Mouse (Mus musculus): Measurements from ENCODE around the gene Nt5c1a. TPM values are rescaled to one million over a fixed set of nuclear protein-coding genes. Genes with fewer than 3 reads are reported as not detected.
A peak's percentile ranks its signal among the peaks of the same experiment; 100 is the strongest.

Gene Nt5c1a
- polyA plus RNA-seq, 1 experiment from 2014 or later, result not detected

DNA sequence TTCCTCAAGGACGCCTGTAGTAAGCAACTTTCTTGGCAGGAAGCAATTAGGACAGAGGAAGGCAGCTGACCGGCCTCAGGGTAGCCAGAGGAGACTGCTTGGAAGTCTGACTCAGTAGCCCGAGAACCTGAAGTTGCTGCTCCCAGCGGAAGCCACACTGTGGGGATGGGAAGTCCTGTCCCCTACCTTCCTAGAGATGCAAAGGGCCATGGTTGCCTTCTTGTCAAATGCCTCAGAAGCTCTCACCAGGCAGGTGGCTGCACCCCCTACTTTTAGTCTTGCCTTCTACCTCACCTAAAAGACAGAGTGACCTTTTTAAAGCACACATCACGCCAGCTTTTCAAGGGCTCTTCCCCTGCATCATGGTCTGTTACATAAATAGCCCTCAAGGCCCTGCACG, 4.6 kb upstream of the Nt5c1a start:
- no peaks in the 10 kb centered on the region for H3K36me3 ChIP-seq (ENCODE audit: control insufficient read depth, insufficient read depth, low read length)
- 56% methylated on average over 6 of the region's 6 CpGs for WGBS
- H3K9ac ChIP-seq (ENCODE audit: low read depth, low read length), result no peak overlapping the region
- H3K4me1 ChIP-seq (replicated peaks; ENCODE audit: control insufficient read depth, insufficient read depth, low read length), result peaks cover 5% of the 10 kb centered on the region
- peaks cover 45% of the 10 kb centered on the region for H3K27me3 ChIP-seq (replicated peaks; ENCODE audit: control insufficient read depth, insufficient read depth, low read length)
- DNase-seq (ENCODE audit: low spot score) (no peak), ATAC-seq (replicated peaks; ENCODE audit: low FRiP score) (no peak)
- H3K4me2 ChIP-seq, result no peak overlapping the region
- H3K4me3 ChIP-seq (ENCODE audit: low read depth, low read length), result no peak overlapping the region
- no peak overlapping the region for H3K27ac ChIP-seq (ENCODE audit: low read depth, low read length)
- H3K9me3 ChIP-seq (ENCODE audit: control insufficient read depth, low read length), result no peaks in the 10 kb centered on the region

GRCm38 (mm10) chr4:123200771-123201185, 526 bp upstream of the Nt5c1a start:
- 2% methylated on average over 15 of the region's 15 CpGs for WGBS
- Histone ChIP-seq H3K9me3 (ENCODE audit: control insufficient read depth, low read length) (no peaks in the 10 kb centered on the region), H3K4me3 (ENCODE audit: low read depth, low read length) (peak overlapping the region; percentile 40; the same call in 1 of the 2 replicates), H3K9ac (ENCODE audit: low read depth, low read length) (no peak overlapping the region), H3K4me2 (peak overlapping the region; percentile 65), H3K36me3 (ENCODE audit: control insufficient read depth, insufficient read depth, low read length) (no peaks in the 10 kb centered on the region), H3K27me3 (replicated peaks; ENCODE audit: control insufficient read depth, insufficient read depth, low read length) (peaks cover 59% of the 10 kb centered on the region), H3K4me1 (replicated peaks; ENCODE audit: control insufficient read depth, insufficient read depth, low read length) (peaks cover 6% of the 10 kb centered on the region), H3K27ac (ENCODE audit: low read depth, low read length) (no peak overlapping the region)
- ATAC-seq (replicated peaks; ENCODE audit: low FRiP score), result no peak; the same call in 1 of the 2 replicates
- peak; percentile 56 for DNase-seq (ENCODE audit: low spot score)

DNA sequence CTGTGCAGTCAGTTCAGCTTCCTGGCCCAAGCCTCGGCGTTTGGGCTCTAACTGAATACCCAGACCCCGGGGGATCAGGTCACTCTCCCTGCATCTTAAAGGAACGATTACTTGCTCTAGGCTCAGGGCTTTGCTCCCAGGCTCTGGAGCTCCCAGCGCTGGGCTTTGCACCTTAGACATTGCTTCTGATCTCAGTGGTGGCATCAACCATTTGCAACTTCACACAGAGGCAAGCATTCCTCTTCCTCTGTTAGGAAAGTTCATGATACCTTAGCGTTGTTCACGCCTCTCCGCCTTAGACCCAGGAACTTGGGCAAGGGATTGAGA, 753 bp downstream of the Nt5c1a start:
- peaks cover 6% of the 10 kb centered on the region for H3K4me1 ChIP-seq (replicated peaks; ENCODE audit: control insufficient read depth, insufficient read depth, low read length)
- H3K9ac ChIP-seq (ENCODE audit: low read depth, low read length), result no peak overlapping the region
- 11% methylated on average over 8 of the region's 8 CpGs for WGBS
- no peak overlapping the region; the same call in 1 of the 2 replicates for H3K4me3 ChIP-seq (ENCODE audit: low read depth, low read length)
- H3K4me2 ChIP-seq, result peak overlapping the region; percentile 65
- H3K27me3 ChIP-seq (replicated peaks; ENCODE audit: control insufficient read depth, insufficient read depth, low read length), result peaks cover 61% of the 10 kb centered on the region
- no peaks in the 10 kb centered on the region for H3K36me3 ChIP-seq (ENCODE audit: control insufficient read depth, insufficient read depth, low read length)
- H3K27ac ChIP-seq (ENCODE audit: low read depth, low read length), result no peak overlapping the region
- no peaks in the 10 kb centered on the region for H3K9me3 ChIP-seq (ENCODE audit: control insufficient read depth, low read length)
- DNase-seq (ENCODE audit: low spot score) (no peak), ATAC-seq (replicated peaks; ENCODE audit: low FRiP score) (no peak)

DNA sequence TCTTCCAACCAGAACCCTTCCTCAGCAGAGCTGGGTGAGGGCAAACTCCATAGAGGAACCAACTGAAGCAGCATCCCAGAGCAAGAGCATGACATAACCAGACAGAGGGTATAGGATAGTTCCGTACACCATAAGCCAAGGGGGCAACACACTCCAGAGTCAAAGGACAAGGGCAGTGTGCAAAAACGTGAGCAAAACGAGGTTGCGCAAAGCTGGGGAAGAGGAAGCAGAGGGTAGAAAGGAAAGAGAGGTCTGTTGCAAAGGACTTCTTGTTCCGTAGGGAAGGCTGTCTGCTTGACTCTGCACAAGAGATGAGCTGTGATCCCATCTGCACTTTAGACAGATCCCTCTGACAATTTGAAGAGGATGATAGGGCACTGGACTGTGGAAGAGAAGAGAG, 6.0 kb downstream of the Nt5c1a start:
- DNase-seq (ENCODE audit: low spot score) (no peak), ATAC-seq (replicated peaks; ENCODE audit: low FRiP score) (no peak)
- Histone ChIP-seq H3K27ac (ENCODE audit: low read depth, low read length) (no peak overlapping the region), H3K9me3 (ENCODE audit: control insufficient read depth, low read length) (no peaks in the 10 kb centered on the region), H3K27me3 (replicated peaks; ENCODE audit: control insufficient read depth, insufficient read depth, low read length) (peaks cover 22% of the 10 kb centered on the region), H3K4me1 (replicated peaks; ENCODE audit: control insufficient read depth, insufficient read depth, low read length) (no peaks in the 10 kb centered on the region), H3K4me3 (ENCODE audit: low read depth, low read length) (no peak overlapping the region), H3K36me3 (ENCODE audit: control insufficient read depth, insufficient read depth, low read length) (no peaks in the 10 kb centered on the region), H3K9ac (ENCODE audit: low read depth, low read length) (no peak overlapping the region), H3K4me2 (no peak overlapping the region)
- WGBS, result 54% methylated on average over 5 of the region's 5 CpGs

- no peaks in the 10 kb centered on the region for H3K9me3 ChIP-seq (ENCODE audit: control insufficient read depth, low read length)
- no peak overlapping the region for H3K4me2 ChIP-seq
- DNase-seq (ENCODE audit: low spot score) (no peak), ATAC-seq (replicated peaks; ENCODE audit: low FRiP score) (no peak)
- H3K36me3 ChIP-seq (ENCODE audit: control insufficient read depth, insufficient read depth, low read length), result no peaks in the 10 kb centered on the region
- H3K27me3 ChIP-seq (replicated peaks; ENCODE audit: control insufficient read depth, insufficient read depth, low read length), result peaks cover 7% of the 10 kb centered on the region
- H3K9ac ChIP-seq (ENCODE audit: low read depth, low read length), result no peak overlapping the region
- H3K4me3 ChIP-seq (ENCODE audit: low read depth, low read length), result no peak overlapping the region
- H3K27ac ChIP-seq (ENCODE audit: low read depth, low read length), result no peak overlapping the region
- 60% methylated on average over 8 of the region's 8 CpGs for WGBS
- no peaks in the 10 kb centered on the region for H3K4me1 ChIP-seq (replicated peaks; ENCODE audit: control insufficient read depth, insufficient read depth, low read length)
Observed at GRCm38 (mm10) chr4:123210996-123211395, 9.7 kb downstream of the Nt5c1a start.

DNA sequence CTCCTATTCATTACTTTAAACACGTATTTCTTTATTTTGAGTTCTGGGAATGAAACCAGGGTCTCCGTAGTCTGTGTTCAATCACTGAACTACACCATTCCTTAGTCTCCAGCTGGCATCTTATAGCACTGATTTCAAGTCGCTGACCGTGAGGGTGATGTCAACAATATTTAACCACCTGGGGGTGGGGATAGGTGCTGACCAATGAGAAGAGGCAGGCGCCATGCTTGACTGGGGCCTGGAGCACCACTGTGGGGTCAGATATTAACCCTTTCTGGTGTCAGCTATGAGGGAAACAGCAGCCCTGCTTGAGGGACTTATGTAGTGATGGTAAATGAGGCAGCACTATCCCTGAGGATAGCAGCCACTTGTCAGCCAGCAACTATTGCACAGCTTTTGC, 10.1 kb downstream of the Nt5c1a start:
- no peak overlapping the region for H3K4me3 ChIP-seq (ENCODE audit: low read depth, low read length)
- DNase-seq (ENCODE audit: low spot score) (no peak), ATAC-seq (replicated peaks; ENCODE audit: low FRiP score) (no peak)
- no peak overlapping the region for H3K9ac ChIP-seq (ENCODE audit: low read depth, low read length)
- no peaks in the 10 kb centered on the region for H3K4me1 ChIP-seq (replicated peaks; ENCODE audit: control insufficient read depth, insufficient read depth, low read length)
- H3K27ac ChIP-seq (ENCODE audit: low read depth, low read length), result no peak overlapping the region
- H3K36me3 ChIP-seq (ENCODE audit: control insufficient read depth, insufficient read depth, low read length), result no peaks in the 10 kb centered on the region
- no peak overlapping the region for H3K4me2 ChIP-seq
- WGBS, result 56% methylated on average over 5 of the region's 5 CpGs
- H3K9me3 ChIP-seq (ENCODE audit: control insufficient read depth, low read length), result no peaks in the 10 kb centered on the region
- H3K27me3 ChIP-seq (replicated peaks; ENCODE audit: control insufficient read depth, insufficient read depth, low read length), result peaks cover 7% of the 10 kb centered on the region

DNA sequence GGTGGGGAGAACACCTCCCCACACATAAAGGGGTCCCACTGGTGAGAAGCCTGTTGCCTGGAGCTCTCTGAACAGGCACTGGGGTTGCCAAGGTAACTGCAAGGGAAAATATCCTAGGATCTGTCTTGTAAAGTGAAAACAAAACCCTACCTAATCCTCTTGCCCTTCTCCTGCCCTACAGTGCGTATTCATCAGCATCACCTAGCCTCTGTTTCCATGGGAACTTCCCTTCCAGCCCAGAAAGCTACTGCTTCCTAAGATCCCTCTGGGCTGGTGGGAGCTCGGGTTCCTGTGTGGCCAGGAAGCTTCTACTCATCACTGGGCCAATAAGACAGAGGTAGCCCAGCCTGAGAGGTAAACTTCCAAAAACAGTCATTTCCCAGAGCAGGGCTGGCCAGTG, 11.0 kb downstream of the Nt5c1a start:
- peaks cover 4% of the 10 kb centered on the region for H3K27me3 ChIP-seq (replicated peaks; ENCODE audit: control insufficient read depth, insufficient read depth, low read length)
- WGBS, result 53% methylated on average over 2 of the region's 2 CpGs
- ATAC-seq (replicated peaks; ENCODE audit: low FRiP score) (no peak), DNase-seq (ENCODE audit: low spot score) (no peak)
- no peak overlapping the region for H3K4me3 ChIP-seq (ENCODE audit: low read depth, low read length)
- no peak overlapping the region for H3K9ac ChIP-seq (ENCODE audit: low read depth, low read length)
- H3K36me3 ChIP-seq (ENCODE audit: control insufficient read depth, insufficient read depth, low read length), result no peaks in the 10 kb centered on the region
- no peaks in the 10 kb centered on the region for H3K4me1 ChIP-seq (replicated peaks; ENCODE audit: control insufficient read depth, insufficient read depth, low read length)
- no peaks in the 10 kb centered on the region for H3K9me3 ChIP-seq (ENCODE audit: control insufficient read depth, low read length)
- no peak overlapping the region for H3K4me2 ChIP-seq
- no peak overlapping the region for H3K27ac ChIP-seq (ENCODE audit: low read depth, low read length)

GRCm38 (mm10) chr4:123213975-123214374, 12.7 kb downstream of the Nt5c1a start:
- peaks cover 4% of the 10 kb centered on the region for H3K27me3 ChIP-seq (replicated peaks; ENCODE audit: control insufficient read depth, insufficient read depth, low read length)
- H3K4me1 ChIP-seq (replicated peaks; ENCODE audit: control insufficient read depth, insufficient read depth, low read length), result no peaks in the 10 kb centered on the region
- no peak overlapping the region for H3K9ac ChIP-seq (ENCODE audit: low read depth, low read length)
- H3K27ac ChIP-seq (ENCODE audit: low read depth, low read length), result no peak overlapping the region
- 87% methylated on average over 9 of the region's 9 CpGs for WGBS
- H3K36me3 ChIP-seq (ENCODE audit: control insufficient read depth, insufficient read depth, low read length), result no peaks in the 10 kb centered on the region
- ATAC-seq (replicated peaks; ENCODE audit: low FRiP score) (no peak), DNase-seq (ENCODE audit: low spot score) (no peak)
- H3K4me2 ChIP-seq, result no peak overlapping the region
- H3K4me3 ChIP-seq (ENCODE audit: low read depth, low read length), result no peak overlapping the region
- no peaks in the 10 kb centered on the region for H3K9me3 ChIP-seq (ENCODE audit: control insufficient read depth, low read length)

GRCm38 (mm10) chr4:123215367-123215766, 14.1 kb downstream of the Nt5c1a start:
- no peak overlapping the region for H3K27ac ChIP-seq (ENCODE audit: low read depth, low read length)
- peaks cover 2% of the 10 kb centered on the region for H3K27me3 ChIP-seq (replicated peaks; ENCODE audit: control insufficient read depth, insufficient read depth, low read length)
- H3K4me2 ChIP-seq, result no peak overlapping the region
- H3K4me3 ChIP-seq (ENCODE audit: low read depth, low read length), result no peak overlapping the region
- no peak overlapping the region for H3K9ac ChIP-seq (ENCODE audit: low read depth, low read length)
- no peak for DNase-seq (ENCODE audit: low spot score)
- no peaks in the 10 kb centered on the region for H3K9me3 ChIP-seq (ENCODE audit: control insufficient read depth, low read length)
- H3K36me3 ChIP-seq (ENCODE audit: control insufficient read depth, insufficient read depth, low read length), result no peaks in the 10 kb centered on the region
- no peaks in the 10 kb centered on the region for H3K4me1 ChIP-seq (replicated peaks; ENCODE audit: control insufficient read depth, insufficient read depth, low read length)
- ATAC-seq (replicated peaks; ENCODE audit: low FRiP score), result no peak
- WGBS, result 76% methylated on average over 1 of the region's 1 CpGs

Measured in liver, embryonic 11.5 days (tissue).